Mouse (Mus musculus): ENCODE data around the gene Pfkfb3.

Pfkfb3 gene

DNA sequence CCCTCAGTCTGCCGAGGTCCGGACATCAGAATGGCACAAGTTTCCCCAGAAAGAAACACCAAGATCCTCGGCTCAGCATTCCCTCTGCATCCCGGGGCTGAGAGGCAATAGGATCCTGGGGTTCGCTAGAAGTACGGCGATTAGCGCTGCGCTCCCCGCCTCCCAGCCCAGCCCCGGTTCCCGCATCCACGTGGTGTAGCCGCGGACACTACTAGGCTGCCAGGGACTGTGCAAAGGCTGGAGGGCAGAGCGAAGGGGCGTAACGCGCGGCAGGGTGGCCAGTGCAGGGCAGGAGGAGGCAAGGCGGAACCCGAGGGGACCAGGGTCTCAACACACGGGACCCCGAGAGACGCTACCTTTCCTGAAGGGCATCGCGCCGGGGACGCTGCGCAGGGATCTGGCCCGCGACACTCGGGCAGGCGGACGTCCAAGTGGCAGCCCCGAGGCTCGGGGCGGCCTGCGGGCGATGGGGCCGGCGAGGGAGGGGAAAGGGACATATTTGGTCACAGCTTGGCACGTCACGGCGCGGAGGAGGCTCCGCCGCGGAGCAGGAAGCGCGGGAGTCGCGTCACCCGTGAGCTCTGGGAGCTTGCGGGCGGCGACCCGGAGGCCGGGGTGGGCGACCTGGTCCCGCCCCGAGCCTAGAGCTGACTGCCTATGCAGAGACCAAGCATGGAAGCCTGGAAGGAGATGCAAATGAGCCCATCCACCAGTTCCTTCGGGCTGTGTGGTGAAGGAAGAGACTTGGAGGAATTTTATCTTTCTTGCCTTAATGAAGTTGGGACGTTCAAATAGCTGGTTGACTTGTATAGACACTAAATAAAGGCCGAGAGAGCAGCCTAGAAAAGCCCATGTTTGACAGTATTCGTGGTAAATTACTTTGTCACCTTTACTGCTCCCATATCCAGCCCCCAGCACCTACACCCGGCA, at the start of gene Pfkfb3:
TSS of gene Pfkfb3 (minus strand) at position 607 of the 930 bp plus-strand sequence.
- DNase-seq (ENCODE audit: low spot score in 2 of 2), result peak; percentile 60 to 72

DNA sequence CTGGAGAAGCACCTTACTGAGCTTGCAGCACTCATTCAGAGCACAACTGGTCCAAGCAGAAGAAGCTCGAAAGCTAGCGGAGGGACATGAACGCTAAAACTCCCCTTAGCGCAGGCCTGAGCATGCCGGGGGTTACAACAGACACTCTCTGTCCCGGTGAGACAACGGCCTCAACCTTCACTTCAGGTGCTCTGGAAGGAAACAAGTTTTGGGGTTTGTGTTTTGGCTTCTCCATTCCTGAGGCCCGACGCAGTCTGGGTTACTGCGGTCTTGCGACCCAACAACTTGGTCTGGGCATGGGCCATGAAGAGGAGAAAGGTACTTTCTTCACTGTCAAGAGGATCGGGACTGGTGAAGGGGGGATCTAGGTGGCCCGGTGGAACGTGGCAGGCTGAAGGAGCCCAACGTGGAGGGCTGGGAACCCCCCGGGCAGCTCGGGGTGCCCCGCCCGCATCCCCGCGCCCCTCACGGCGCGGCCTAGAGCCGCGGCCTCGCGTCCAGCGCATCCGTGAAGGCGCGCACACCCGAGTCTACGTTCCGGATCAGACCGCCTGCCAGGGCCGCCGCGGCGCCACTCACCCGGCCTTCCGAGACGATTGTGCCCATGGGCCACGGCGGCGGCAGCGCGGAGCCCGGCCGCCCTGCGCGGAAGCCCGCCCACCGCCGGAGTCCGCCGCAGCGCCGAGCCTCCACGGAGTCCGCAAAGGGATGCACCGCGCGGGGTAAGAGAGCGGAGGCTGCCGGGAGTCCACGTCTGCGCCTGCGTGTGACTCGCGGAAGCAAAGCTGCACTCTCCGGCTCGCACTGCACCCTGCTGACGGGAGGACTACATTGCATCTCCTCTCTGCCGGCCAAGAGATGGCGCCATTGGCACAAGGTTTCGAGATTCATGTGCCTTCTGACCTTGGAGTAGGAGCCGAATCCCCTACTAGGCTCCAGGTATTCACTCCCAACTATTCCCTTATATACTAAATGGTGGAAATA, 48.9 kb upstream of the Pfkfb3 start:
- peak; percentile 97 for DNase-seq (ENCODE audit: low spot score in 2 of 2)

DNA sequence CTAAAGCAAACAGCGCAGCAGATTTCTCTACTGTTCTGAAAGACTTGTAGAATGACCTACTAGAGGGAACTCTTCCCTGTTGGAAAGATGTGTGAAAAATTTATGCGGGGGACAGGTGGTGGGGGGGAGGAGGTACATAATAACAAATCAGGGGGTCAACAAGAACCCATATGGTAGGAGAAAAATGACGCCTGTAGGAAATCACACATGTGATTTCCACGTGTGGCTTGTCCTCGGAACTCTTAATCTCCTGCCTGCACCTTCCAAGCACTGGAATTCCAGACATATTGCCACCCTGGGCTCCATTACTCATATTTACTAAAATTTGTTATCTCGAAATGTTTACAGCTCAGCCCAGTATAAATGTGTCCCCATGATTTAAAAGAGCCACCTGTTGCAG, 47.9 kb upstream of the Pfkfb3 start:
- no peak for DNase-seq (ENCODE audit: low spot score in 2 of 2)

DNA sequence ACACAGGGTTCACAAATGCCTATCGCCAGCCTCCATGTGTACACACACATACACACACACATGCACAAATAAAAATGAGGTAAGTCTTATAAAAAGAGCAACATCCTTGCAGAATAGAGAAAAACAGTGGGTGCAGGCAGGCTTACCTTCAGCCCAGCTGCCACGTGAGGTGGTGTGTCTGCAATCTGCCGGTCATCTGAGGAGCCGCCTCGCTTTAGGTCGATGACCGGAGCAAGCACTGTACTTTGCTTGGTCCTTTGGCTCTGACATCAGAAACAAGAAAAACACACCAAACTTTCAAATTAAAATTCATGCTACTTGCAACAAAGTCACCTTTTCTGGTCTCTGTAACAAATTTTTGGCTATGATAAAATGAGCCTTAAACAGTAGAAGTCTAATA, 44.0 kb upstream of the Pfkfb3 start:
- DNase-seq (ENCODE audit: low spot score in 2 of 2), result no peak

- no peak for DNase-seq (ENCODE audit: low spot score in 2 of 2)
These were observed 42.8 kb upstream of the Pfkfb3 start for GRCm38 (mm10) chr2:11596690-11597089.

DNA sequence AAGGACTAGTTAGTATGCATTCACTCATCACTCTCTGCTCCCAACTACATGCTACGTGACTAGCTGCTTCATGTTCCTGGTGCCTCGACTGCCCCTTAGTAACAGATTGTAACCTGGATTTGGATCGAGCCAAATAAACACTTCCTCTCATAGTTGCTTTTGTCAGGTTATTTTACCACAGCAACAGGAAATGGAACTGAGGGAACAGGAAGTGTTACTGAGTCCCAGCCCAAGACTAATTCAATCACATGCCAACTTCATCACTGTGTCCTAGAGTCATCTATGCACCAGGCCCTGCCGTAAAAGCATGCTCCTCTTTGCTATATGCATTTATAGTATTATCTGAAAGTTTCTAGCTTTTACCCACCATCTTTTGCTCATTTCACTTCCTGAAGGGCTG, 34.1 kb upstream of the Pfkfb3 start:
- no peak for DNase-seq (ENCODE audit: low spot score in 2 of 2)

DNA sequence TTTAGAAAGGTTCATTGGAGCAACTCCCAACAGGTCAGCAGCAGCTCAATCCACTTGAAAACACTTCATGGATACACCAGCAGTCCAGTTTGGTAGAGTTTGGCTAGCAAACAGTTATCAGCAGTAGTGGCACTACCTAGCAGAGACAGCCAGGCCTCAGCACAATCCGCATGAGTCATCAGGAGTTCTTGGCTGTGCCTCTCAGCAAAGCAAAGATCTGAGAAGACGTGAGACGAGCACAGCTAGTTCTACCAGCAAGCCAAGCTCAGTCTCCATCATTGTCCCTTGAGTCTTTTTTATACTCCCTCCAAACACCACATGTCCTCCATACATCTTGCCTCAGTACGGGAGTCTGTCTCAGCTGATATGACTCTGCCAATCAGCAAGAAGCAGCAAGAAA, 25.5 kb upstream of the Pfkfb3 start:
- peak in 1 of 2 experiments; percentile 5 for DNase-seq (ENCODE audit: low spot score in 2 of 2)

- no peak for DNase-seq (ENCODE audit: low spot score in 2 of 2)
These were observed 24.3 kb upstream of the Pfkfb3 start for GRCm38 (mm10) chr2:11578187-11578586.

DNA sequence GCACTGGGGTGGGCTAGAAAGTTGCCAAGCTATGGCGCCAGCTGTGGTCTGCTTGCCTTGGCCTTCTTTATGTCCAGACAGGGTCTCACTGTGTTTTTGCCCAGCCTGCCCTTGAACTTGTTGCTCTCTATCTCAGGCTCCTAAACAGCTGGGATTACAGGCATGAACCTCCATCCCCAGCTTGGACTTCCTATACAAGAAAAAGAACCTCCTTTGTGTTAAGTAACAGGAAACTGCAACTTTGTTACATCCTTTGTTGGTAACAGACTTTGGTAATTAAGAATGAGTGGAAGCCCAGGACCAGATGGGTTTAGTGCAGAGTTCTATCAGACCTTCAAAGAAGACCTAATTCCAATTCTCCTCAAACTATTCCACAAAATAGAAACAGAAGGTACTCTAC, 19.8 kb upstream of the Pfkfb3 start:
- no peak for DNase-seq (ENCODE audit: low spot score in 2 of 2)

DNA sequence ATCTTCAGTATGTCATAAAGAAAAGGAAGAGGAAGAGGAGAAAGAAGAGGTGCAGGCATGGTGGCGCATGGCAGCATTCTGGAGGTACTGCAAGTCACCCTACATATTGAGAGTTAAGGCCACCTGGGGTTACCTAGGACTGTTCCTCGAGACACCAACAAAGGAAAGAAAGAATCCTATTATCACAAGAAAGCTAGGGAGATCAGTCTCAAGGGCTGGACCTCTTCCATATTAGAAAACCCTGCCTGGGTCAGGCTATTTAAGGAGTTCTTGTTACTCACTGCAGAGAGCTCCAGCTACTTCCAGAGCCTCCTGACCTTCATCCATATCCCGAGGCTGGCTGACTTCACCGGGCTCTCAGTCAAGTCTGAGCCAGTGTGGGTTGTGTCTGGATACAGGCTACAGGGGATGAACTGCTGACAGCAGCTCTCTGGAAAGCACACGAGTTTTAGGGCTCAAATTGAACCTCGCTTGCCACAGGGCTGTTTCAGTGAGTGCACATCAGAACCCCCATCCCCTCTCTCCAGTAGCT, 17.2 kb upstream of the Pfkfb3 start:
- DNase-seq (ENCODE audit: low spot score in 2 of 2), result no peak

DNA sequence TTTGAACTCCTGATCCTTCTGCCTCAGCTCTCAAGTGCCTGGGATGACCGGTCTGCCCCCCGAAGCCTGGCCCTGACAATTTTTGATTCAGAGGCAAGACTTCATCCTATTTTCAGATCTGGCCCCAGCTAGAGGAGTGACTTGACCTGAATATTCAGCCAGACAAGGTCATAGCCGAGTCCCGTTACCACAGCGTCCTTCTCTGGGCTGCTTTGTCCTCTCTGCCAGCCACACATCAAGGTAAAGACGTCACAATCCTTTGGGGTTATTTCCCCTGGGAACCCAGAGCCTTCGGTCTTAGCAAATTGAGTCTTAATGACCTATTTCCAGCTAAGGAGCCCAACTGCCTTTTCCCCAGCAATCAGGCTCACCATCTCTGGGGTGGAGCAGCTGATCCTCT, 14.6 kb upstream of the Pfkfb3 start:
- no peak for DNase-seq (ENCODE audit: low spot score in 2 of 2)

GRCm38 (mm10) chr2:11567781-11568362, 14.0 kb upstream of the Pfkfb3 start:
- peak in 1 of 2 experiments; percentile 9 for DNase-seq (ENCODE audit: low spot score in 2 of 2)

- DNase-seq (ENCODE audit: low spot score in 2 of 2), result no peak
These were observed 13.0 kb upstream of the Pfkfb3 start for GRCm38 (mm10) chr2:11566898-11567297.

DNA sequence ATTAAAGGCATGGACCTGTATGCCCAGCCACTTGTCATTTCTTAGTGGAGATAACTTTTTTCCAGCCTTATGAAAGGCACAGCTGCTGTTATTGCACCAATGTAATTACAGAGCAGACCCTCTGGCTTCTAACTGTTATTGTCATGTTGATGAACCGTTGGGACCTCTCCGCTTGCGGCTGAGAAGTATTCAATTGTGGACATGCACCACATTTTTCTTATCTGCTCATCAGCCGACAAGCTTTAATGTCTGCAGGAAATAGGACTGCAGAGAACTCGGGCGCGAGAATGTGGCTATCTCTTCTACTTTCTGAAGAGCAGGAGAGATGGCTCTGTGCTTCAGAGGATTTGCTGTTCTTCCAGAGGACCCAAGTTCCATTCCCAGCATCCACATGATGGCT, 12.4 kb upstream of the Pfkfb3 start:
- DNase-seq (ENCODE audit: low spot score in 2 of 2), result no peak

DNA sequence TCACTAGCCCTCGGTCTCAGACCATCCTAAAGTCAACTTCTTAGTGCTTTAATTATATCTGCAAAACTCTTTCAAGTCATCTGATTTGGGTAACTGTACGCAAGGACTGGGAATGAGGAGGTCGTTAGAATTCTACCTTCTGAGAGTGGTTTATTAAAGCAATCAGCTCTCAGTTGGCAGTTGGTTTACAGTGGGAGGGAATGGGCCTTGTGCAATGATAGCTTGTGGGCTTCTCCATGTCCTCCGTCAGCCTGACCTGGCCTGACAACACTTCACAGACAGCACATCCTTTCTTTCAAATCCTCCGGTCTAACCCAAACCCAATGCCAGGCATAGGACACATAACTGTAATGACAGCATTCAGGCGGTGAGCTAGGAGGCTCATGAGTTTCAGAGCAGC, 10.9 kb upstream of the Pfkfb3 start:
- DNase-seq (ENCODE audit: low spot score in 2 of 2), result no peak

GRCm38 (mm10) chr2:11563256-11563655, 9.4 kb upstream of the Pfkfb3 start:
- DNase-seq (ENCODE audit: low spot score in 2 of 2), result no peak

- DNase-seq (ENCODE audit: low spot score in 2 of 2), result no peak
These were observed 4.8 kb upstream of the Pfkfb3 start for GRCm38 (mm10) chr2:11558654-11559053.

DNA sequence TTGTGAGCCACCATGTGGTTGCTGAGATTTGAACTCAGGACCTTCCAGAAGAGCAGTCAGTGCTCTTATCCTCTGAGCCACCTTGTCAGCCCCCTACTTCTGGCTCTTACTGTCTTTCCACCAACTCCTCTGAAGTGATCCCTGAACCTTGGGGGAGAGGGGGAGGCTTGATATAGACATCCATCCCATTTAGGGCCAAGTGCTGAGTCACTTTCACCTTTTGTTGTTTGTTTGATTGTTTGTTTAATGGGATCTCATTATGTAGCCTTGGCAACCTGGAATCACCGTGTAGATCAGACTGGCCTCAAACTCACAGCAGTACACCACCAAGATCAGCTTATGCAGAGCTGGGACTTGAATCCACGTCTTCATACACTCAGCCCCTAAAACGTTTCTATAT, 3.4 kb upstream of the Pfkfb3 start:
- DNase-seq (ENCODE audit: low spot score in 2 of 2), result no peak

DNA sequence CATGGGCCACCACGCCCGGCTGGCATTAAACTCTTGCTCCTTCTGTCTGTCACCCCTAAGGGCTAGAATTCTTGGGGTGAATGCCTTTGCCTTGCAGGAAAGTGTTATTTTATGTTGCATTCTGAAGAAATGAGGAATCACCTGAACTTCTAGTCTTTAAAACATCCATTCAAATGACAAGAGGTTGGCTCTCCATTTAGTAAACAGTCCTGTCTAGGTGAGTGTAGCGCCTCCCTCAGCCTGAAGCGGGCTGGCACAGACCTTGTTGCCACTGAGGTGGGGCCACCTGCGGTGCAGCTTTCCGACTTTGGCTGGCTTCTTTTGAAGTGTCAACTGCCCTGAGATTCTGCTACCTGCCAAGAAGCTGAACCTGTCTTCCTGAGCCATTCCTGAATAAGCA, 1.4 kb upstream of the Pfkfb3 start:
- no peak for DNase-seq (ENCODE audit: low spot score in 2 of 2)

DNA sequence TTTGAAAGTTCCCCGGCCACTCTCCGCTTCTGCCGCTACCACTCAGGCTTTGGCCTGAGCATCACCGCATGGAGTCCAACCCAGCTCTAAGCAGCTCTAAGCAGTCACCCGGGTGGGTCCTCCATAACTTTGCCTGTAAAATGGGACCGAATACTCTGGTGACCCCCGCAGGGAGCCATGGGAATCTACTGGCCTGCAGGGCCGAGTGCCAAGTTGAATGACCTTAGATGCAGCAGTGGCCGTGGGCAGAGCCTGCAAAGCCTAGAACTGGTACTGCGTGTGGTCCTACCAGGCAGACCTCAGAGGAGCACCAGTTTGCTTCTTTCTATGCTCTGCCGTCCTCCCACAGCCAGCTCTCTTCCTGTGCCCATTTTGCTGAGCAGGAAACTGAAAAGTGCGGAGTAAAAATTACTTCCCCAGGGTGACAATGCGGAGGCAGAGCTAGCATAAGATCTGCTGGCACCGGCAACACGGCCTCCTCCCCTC, 868 bp downstream of the Pfkfb3 start:
- DNase-seq (ENCODE audit: low spot score in 2 of 2), result peak in 1 of 2 experiments; percentile 34

DNA sequence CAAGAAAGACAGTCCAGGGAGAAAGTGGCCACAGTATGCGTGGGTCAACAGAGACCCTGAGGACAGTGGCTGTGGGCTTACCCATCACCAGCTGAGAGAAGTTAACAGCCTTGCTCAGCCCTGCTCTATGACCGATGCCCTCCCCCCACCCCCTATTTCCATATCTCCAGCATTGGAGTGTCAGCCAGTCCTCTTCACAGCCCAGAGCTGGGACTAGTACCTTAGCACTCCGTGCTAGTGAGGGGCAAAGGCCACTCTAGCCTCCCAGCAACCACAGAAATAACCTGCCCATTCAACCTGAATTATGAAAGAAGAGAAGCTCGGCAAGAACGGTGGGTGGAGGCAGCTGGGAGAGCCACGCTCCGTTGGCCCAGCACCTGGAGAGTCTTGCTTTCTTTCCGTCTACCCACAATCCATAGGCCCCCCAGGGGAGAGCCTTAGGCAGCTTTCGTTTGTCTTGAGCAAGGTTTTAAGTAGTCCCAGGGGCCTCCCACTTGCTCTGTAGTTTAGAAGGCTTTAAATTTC, 1.5 kb downstream of the Pfkfb3 start:
- DNase-seq (ENCODE audit: low spot score in 2 of 2), result no peak
